Mouse (Mus musculus): ENCODE measurements around the gene Kif6.

DNA sequence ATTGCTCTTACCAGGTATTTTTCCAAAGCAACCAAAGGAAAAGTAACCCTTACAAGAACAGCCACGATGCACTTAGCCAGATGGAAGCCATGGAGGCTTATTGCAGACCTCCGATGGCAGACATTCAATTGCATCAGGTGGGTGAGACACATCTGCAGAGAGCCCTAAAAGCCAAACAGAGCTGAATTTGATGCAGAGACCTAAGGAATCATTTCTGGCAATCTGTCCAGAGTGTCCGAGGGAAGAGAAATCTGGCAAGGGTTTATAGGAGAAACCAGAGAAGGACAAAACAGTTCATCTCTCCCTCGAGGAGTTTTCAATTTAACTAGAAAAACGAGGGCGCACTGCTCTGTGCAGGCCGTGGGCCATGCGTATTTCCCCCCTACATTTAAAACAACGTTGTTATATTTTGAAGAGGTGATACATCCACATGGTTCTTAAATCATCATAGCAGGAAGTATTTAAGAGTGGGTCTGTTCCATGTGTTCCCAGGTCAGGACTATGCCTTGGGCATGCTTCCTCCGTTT is 177.3 kb downstream of the Kif6 start:
- TF ChIP-seq CTCF (IDR thresholded peaks at IDR 0.05; ENCODE audit: low read depth, low read length) = no peak
- no peak for TF ChIP-seq POLR2A (IDR thresholded peaks at IDR 0.05; ENCODE audit: borderline replicate concordance, low read depth, low read length)

Measured in bone marrow macrophage, adult 2 months (primary cell).